Mouse (Mus musculus) embryonic fibroblast, embryonic 13.5 days (primary cell): Measurements from ENCODE around the gene Frmd8.

Experiments used
- CTCF ChIP-seq: IDR thresholded peaks from 2 replicates; pipeline ENCODE4 v1.5.1; 2011; ENCODE audit warnings: mild to moderate bottlenecking, control low read depth, low read length, moderate library complexity, borderline replicate concordance; ENCODE audit not compliant: insufficient read depth
- POLR2A ChIP-seq: IDR thresholded peaks from 2 replicates; pipeline ENCODE4 v1.6.1; 2011; ENCODE audit warnings: low read depth, mild to moderate bottlenecking, control low read depth, low read length, moderate library complexity

- TF ChIP-seq CTCF: no peak
- peak; percentile 59 for TF ChIP-seq POLR2A
Measured at GRCm38 (mm10) chr19:5831958-5832320, 43.1 kb downstream of the Frmd8 start.
